Mouse (Mus musculus) mouse embryonic stem cell (cell line): ENCODE results near the gene Trappc11.

ENCODE experiments used
- in situ Hi-C, 2 experiments: fragments of 300-500 bp; cut with MboI; formaldehyde crosslinking; loops; 1 replicate in 1 of 2; 3 replicates in 1 of 2; pipeline ENCODE4 v1.14.3; 2019 to 2020; ENCODE audit warnings: low sequenced_read_pairs in 2 of 2, low pct_unique_long_range_greater_than_20kb in 1 of 2, mixed read lengths in 1 of 2; ENCODE audit not compliant: unreplicated experiment in 1 of 2

Trappc11 gene

DNA sequence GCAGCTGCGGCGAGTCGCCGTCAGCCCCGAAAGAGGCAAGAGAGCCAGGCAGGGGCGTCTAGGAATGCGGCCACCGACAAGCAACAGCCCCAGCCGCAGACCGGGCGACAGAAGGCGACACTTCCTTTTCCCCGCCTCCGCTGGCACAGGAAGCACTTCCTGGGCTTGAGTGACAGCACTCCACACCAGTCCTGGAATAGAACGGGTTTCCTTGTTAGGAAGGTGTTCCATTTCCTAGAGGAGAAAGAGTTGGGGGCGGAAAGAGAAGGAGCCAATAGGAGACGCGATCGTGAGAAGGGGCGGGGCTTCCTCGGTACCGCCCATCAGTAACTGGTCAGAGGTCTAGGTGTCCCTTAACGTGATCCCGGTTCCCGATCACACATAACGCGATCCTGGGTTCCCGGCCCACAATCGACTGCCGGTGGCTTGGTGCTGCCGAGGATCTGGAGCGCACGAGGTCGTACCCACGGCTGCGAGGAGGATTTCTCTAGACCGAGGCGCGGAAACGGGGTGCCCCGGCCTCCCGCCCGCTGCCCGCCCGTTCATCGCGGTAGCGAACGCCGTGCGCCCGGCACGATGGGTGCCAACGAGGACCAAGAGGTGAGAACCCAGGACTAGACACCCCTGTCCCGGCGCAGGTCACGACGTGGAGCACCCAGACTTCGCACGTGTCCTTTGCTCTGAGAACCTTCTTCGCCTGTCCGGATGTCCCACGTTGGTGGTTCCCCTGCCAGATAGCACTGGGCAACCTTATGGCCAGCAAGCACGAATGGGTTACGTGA lies at the start of gene Trappc11, which contains the start of gene Rwdd4a:
Gene Trappc11 (minus strand): TSS at position 127 of the 782 bp plus-strand sequence.
Gene Rwdd4a (plus strand): TSS at position 321 of the 782 bp plus-strand sequence.
- in situ Hi-C loops: no loop called here

DNA sequence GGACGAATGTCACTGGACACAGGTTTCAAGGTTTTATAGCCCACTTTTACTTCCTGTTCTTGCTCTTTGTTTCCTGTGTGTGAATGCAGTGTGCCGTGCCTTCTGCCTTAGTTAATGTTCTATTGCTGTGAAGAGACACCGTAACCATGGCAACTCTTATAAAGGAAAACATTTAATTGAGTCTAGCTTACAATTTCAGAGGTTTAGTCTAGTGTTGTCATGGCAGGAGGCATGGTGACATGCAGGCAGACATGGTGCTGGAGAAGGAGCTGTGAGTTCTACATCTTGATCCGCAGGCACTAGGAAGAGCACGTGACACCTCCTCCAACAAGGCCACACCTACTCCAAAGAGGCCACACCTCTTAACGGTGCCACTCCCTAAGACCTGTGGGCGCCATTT lies 48.2 kb upstream of the Trappc11 start:
- in situ Hi-C loops: no loop called here

DNA sequence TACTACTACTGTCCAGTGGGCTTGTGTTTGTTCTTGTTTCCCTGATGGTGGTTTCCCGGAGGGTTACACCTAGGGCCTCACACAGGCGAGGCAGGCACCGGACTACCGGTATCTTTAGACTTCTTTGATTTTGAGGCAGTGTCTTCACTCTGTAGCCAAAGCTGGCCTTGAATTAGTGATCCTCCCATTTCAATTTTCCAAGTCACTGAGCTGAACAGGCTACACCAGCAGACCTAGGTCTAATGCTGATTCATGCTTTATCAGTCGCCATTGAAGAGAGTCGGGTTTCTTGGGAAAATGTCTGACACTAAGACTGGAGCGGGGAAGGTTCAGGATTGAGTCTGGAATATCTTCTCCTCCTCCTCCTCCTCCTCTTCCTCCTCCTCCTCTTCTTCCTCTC lies 40.2 kb upstream of the Trappc11 start:
- in situ Hi-C loops: no loop called here

DNA sequence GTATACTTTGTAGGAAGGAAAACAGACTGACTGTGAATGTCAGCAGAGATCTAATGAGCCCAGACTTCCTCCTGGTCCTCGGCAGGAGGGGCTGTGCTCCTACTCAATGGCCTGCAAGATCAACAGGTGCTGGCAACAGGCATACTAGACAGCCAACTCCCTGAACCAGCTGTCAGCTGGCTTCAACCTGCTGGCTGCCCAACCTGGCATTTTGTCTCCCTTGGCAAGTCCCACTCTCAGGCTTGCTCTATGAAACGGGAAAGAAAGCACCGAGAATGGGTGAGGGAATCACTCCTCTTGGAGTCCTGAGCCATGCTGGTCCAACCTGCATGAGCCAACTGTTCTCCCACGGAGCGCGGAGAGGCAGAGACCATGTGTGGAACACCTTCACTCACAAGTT lies 36.9 kb upstream of the Trappc11 start:
- in situ Hi-C loops: no loop called here

DNA sequence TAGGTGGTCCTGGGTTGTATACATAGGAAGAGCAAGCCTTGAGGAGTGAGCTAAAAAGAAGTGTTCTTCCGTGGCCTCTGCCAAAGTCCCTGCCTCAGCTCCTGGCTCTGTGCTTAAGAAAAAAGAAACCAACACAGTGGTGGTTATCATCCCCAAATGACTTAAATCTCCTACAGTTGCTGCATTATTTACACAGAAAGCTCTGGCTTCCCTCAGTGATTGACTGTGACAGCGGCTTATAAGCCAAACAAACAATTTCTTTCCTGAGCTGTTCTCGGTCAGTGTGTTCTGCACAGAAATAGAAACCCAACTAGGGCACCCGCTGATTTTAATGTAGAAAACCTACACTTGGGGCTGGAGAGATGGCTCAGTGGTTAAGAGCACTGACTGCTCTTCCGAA lies 34.8 kb upstream of the Trappc11 start:
- in situ Hi-C loops: no loop called here

DNA sequence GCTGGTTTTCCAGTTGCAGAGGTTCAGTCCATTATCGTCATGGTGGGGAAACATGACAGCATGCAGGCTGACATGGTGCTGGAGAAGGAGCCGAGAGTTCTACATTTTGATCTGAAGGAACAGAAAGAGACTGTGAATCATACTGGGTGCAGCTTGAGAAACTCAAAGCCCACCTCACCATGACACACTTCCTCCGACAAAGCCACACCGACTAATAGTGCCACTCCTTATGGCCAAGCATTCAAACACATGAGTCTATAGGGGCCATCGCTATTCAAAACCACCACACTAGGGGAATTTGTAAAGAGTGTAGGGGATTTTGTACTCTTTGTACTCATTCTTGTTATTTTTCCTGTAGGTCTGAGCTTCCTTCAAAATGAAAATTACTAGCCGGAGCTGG lies 33.3 kb upstream of the Trappc11 start:
- in situ Hi-C loops: no loop called here

DNA sequence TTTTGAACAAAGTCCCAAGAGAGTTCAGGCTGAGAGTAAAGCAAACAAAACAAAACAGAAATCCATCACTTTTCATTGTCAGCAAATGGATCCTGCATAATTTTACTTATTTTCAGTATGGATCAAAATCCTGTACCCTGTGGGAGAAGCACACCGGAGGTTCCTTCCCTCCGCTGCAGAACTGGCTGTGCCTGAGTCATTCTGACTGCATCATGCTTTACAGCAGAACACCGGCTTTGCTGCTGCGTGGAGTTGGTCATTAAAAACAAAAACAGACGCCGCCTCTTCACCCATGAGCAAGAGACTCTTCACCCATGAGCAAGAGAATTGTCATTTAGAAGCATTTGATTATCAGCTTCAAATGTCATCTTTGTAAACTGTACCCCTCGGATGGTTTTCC lies 27.5 kb upstream of the Trappc11 start:
- in situ Hi-C loops: no loop called here

DNA sequence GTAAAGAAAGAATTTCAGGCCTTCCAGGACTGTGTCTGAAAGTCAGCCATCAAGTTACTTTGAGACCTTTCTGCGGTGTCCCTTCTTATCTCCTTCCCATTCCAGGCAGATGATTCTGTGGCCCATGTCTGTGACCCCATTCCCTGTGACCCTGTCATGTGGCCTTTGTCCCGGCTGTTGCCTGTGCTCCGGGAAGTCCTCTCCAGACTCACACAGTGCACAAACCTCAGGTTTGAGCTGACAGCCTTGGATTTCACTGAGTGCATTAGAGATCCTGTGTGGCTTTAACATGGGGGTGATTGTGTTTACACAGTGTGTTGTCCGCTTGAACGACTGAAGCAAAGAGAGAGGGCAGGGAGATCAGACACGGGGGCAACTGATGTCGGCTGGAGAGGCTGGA lies 25.0 kb upstream of the Trappc11 start:
- in situ Hi-C loops: no loop called here

DNA sequence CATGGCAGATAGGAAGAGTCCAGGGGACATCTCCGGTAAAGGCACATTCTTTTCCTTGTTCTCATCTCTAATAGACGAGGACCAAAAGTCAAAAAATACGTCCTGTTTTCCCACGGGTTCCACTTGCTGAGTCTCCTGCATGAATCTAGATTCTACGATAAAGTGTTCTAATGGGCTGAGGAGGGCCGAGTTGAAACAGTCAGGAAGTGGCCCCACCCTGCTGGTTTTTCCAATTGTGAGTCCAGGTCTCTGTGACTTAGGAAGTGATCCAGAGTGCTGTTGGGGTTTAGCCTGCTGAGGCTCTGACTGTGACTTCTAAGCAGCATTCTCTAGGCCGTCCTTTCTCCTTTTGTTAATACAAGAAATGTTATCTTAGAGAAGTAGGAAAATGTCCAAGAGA lies 23.2 kb upstream of the Trappc11 start:
- in situ Hi-C loops: no loop called here

DNA sequence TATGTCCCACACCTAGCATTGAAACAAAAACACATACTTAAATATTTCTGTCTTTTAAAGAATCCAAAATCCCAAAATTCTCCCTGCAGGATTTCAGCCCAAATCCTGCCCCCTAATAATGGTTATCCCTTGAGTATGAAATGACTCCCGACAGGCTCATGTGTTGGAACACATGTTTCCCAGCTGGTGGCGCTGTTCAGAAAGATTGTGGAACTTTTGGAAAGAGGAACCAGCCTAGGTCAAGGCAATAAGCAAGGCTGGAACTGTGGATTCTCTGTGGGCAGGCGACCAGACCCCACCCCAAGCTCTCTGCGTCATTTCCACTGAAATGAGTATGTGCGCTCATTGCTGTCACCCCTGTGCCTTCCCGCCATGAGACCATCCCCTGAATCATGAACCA lies 20.3 kb upstream of the Trappc11 start:
- in situ Hi-C loops: no loop called here

DNA sequence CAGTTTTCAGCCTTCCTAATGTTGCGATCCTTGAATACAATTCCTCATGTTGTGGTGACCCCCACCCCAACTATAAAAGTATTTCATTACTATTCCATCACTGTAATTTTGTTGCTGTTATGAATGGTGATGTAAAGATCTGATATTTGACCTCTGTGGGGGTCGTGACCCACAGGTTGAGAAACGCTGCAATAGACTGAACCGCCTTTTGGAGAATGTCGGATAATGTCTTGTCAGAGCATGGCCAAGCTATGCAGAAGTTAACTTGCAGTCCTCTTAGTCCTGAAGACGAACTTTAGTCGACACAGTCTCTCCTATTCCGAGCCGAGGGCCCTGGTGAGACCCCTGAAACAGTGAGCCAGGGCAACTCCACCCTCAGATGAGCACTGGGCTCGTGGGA lies 13.8 kb upstream of the Trappc11 start:
- in situ Hi-C loops: no loop called here

DNA sequence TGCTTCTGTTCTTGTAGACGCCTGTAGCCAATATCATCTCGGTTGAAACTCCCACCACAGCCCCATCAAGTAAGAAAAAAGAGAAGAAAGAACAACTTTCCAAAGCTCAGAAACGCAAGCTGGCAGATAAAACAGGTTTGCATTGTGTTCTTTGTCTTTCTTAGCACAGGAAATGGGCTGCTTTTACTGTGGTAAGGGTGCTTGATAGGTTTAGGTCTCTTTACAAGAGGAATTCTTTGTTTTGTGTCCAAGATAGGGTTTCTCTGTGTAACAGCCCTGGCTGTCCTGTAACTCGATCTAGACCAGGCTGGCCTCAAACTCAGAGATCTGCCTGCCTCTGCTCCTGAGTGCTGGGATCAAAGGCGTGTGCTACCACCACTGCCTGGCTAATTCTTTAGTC lies 10.8 kb upstream of the Trappc11 start:
- in situ Hi-C loops: no loop called here

DNA sequence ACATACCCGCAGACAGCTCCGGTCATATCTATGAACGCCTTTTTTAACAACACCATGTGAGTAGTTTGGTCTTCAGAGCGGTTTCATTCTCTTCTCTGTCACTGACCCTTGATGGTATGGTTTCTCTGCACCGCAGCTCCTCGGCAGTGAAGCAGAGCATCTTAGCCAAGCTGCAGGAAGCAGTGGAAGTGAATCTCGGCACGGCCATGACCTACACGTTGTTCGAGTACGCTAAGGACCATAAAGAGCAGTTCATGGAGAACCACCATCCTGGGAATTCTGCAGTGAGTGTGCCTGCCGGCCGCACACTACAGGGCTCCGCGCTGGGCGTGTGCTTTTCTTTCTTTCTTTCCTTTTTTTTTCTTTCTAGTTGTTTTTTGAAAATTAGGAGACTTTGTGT lies 9.5 kb upstream of the Trappc11 start:
- in situ Hi-C loops: no loop called here

DNA sequence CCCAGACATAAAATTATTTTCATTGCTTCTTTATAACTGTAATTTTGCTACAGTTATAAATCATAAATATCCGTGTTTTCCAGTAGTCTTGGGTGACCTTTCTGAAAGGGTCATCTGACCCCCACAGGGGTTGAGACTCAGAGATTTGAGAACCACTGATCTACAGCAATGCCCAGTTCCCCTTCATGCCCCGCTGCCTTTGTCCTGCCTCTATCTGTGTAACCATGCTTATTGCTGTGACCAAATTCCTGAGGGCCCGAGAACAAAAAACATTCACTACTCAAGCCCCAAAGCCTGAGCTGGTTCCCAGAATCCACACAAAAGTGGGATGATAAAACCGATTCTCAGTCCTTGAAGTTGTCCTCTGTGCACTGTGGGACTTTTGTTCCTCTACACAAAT lies 5.1 kb upstream of the Trappc11 start:
- in situ Hi-C loops: no loop called here

DNA sequence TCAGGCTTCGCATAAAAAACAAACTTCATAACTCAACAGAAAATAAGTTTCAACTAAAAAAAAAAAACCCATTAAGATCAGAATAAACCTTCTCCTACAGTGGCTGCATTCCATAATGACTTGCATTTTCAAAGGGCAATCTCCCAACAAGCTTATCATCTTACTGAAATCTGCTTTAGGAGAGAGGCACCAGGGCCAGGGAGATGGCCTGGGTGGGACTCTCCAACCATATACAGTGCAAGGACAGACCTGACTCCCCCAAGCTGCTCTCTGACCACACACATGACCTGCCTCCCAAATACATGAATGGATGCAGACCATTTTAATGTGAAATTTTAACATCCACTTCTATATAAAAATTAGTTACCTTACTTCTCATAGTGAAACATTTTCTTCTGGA lies 5.2 kb downstream of the Trappc11 start:
- in situ Hi-C loops: no loop called here

DNA sequence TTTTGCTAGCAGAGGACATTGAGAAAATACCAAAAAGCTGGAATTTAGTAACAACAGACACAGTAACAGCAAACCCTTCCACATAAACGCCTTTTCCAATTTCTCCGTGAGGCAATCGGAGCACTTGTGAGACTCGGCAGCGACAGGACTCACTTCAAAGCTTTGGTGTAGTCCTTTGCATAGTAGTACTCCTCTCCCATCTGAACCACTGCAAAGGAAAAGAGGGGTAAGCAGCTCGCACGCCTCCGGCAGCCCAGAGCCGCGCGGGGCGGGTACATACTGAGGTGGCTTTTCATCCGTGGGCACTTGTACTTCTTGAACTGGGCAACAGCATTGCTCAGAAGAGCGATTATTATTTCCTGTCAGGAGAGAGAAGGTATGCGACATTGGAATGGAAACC lies 19.7 kb downstream of the Trappc11 start:
- in situ Hi-C loops: no loop called here

DNA sequence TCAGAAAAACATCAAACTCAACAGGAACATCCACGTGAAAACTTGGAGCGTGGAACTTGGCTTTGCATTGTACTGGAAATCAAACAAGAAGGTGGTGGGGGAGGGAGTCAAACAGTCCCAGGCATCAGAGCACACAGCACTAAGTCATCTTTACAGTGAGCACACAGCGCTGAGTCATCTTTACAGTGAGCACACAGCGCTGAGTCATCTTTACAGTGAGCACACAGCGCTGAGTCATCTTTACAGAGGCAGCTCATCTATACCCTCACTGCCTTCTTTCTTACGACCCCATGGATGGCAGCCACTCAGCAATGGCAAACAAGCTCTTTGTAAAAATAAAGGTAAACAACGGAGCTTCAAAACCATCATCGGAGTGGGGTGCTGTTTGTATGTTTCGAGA lies 22.3 kb downstream of the Trappc11 start:
- in situ Hi-C loops: no loop called here

DNA sequence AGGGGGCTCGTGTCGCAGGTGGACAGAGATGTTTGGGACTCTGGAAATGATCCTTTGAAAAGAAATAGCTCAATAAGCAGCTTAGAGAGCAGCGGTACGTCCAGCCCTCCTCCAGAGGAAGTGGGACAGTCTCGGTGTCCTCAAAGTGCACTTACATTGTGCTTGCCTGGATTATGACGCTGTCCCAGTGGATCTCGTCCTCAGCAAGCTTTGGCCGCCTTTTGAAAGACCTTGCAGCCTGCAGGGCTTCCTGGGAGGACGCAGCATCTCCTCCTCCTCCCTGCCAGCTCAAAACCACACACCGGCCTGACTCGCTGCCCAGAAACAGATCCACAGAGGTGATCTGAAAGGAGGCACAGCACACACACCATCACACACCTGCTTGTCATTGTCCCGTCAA lies 27.8 kb downstream of the Trappc11 start:
- in situ Hi-C loops: no loop called here

DNA sequence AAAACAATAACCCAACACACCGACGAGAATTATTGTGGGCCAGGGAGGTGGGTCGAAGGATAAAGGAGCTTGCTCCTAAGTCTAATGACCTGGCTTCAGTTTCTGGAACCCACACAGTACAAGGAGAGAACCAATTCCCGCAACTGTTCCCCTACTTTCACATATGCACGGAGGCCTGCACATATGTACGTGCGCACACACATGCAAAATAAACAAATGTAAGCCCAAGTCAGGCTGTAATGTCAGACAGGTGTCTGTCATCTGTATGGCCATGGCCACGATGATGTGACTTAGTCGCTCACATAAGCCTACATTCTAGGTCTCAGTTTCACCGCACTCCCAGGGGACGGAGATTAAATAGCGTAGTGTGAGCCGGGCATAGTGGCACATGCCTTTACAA lies 30.7 kb downstream of the Trappc11 start:
- in situ Hi-C loops: no loop called here

DNA sequence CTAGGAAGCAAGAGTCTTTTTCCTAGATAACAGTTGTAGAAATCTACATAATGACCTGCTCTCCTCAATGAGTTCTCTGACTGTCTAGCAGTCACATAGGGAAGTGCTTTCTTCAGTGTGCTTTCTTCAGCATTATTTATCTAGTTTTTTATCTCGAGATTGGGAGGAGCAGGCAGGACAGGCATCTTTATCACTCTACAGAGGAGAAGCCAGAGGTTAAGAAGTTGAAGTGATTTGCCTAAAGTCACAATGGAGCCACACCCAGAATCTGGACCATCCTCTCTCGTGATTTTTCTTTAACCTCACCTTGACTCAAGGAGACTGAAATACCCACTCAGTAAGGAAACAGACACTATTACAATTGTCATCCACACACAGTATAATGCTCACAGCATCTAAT lies 31.3 kb downstream of the Trappc11 start:
- in situ Hi-C loops: no loop called here

DNA sequence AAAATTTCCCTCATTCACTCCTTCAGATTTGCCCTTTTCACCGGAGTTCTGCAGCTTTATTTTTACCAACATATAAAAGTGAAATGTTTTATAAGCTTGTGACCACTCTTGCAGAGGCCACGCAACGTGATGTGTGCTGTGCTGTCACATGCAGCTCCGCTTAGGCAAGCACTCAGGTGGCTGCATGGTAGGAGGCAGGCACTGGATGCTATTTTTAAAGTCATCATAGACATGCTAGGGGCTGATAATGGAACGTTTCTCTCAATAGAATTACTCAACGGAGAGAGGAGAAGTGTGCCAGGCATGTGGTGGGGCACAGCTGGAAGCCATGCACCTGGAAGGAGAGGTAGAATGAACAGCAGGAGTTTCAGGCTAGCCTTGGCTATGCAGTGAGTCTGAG lies 37.8 kb downstream of the Trappc11 start:
- in situ Hi-C loops: no loop called here
